Mouse (Mus musculus): ENCODE measurements around the gene Gpr3.

DNA sequence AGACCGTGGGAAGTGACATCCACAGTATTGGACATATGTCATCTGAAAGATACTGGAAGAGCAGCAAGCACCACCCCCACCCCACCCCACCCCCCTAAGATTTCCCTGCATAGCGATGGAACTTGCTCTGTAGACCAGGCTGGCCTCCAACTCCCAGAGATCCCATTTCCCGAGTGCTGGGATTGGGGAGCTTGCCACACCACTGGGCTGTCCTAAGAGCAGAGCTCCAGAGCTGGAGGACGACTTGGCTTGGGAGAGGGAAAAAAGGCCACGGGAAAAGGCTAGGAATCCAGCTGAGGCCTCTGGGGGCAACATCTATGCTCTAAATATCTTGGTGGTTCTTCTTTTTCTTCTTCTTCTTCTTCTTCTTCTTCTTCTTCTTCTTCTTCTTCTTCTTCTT, 22.4 kb upstream of the Gpr3 start:
- TF ChIP-seq CTCF (IDR thresholded peaks at IDR 0.05; ENCODE audit: low read depth) (no peak), EP300 (IDR thresholded peaks at IDR 0.05; ENCODE audit: low read depth) (no peak)
